Mouse (Mus musculus) olfactory bulb, adult 2 months (tissue): ENCODE measurements at regions not wholly inside any gene's neighbourhood (a gene's known extent, or its start where the extent isn't known, plus 50 kb on each side); places are given as distances from the start of the nearest gene placed in this dataset.

Source experiments
- CTCF ChIP-seq: fragments of 200-500 bp; IDR thresholded peaks from 2 replicates; pipeline ENCODE4 v1.5.1; 2012; ENCODE audit warnings: low read depth, mild to moderate bottlenecking, low read length, moderate library complexity; ENCODE audit not compliant: insufficient read depth
- POLR2A ChIP-seq: fragments of 200-500 bp; IDR thresholded peaks from 2 replicates; pipeline ENCODE4 v1.6.1; 2012; ENCODE audit warnings: mild to moderate bottlenecking, low read depth, low read length, moderate library complexity; ENCODE audit not compliant: insufficient read depth

GRCm38 (mm10) chr9:97297538-97297937, 72.2 kb downstream of the Trim42 start:
- TF ChIP-seq POLR2A (no peak), CTCF (no peak)
